Mouse (Mus musculus) thymus, adult 2 months (tissue): ENCODE results near the gene Peli3.

Source experiments
- CTCF ChIP-seq: fragments of 200-500 bp; IDR thresholded peaks from 2 replicates; pipeline ENCODE4 v1.5.1; 2012; ENCODE audit warnings: mild to moderate bottlenecking, control low read depth, low read length, moderate library complexity, borderline replicate concordance; ENCODE audit not compliant: control insufficient read depth, poor library complexity, insufficient read depth; ENCODE audit errors: extremely low read depth
- POLR2A ChIP-seq: fragments of 200-500 bp; IDR thresholded peaks from 2 replicates; pipeline ENCODE4 v1.6.1; 2012; ENCODE audit warnings: mild to moderate bottlenecking, low read length, control low read depth, moderate library complexity; ENCODE audit not compliant: control insufficient read depth, poor library complexity, insufficient read depth; ENCODE audit errors: extremely low read depth

DNA sequence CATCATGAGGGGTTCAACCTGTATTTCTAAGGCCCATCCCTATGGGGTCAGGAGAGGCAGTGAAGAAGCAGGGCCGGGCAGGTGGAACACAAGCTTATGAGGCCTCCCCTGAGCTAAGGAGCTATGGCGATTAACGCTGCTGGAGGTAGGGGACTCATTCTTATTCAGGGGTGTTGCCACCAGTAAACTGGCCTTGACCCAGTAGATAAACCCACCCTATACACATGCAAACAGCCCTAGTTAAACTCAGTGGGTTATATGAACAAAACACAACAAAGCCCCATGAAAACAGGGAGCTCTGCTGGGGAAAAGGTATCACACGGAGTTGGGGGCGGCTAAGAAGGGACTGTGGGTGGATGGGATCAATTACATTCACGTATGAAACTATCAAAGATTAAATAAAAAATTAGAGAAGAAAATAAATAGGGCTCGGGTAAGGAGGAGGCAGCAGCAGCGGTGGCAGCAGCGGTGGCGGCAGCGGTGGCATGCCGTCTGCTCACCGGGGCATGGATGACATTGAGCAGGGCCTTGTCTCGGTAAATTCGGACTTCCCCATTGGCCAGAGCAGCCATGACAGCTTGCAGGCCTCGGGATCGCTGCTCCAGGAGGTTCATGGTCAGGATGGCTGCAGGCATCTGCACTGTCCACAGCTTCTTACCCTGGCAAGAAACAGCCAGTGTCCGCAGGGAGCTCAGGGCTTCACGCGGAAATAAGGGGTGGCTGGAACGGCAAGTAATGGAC is 46.0 kb downstream of the Peli3 start:
- TF ChIP-seq CTCF (no peak), POLR2A (no peak)
